Mouse (Mus musculus): Measurements from ENCODE around the gene Pcnx3.

Pcnx3 gene

GRCm38 (mm10) chr19:5637069-5638047 is 51.4 kb downstream of the Pcnx3 start, which contains the start of gene Rela:
Gene Rela (plus strand): TSS chr19:5637483.
- peak; percentile 95 for DNase-seq

DNA sequence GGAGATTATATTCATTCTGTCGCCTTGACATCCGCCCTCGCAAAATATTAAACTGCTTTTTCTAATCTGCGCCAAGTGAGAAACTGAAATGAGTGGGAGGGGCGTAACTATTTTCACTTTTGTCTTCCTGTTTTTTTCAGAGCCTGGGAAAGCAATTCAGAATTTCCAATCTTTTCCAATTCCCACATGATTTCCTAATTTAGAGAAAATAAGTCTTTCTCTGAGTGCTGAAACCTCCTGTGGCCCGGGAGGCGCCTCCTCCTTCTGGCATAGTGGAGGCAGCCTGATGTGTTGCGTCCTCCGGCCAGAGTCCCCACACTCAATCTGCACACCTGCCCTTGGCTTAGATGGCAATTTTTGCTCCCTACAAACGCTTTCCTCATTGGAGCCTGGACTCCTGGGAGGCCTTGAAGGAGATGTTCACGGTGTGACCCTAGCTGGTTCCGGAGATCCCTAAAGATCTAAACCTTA is 52.1 kb downstream of the Pcnx3 start:
- peak; percentile 42 for DNase-seq

DNA sequence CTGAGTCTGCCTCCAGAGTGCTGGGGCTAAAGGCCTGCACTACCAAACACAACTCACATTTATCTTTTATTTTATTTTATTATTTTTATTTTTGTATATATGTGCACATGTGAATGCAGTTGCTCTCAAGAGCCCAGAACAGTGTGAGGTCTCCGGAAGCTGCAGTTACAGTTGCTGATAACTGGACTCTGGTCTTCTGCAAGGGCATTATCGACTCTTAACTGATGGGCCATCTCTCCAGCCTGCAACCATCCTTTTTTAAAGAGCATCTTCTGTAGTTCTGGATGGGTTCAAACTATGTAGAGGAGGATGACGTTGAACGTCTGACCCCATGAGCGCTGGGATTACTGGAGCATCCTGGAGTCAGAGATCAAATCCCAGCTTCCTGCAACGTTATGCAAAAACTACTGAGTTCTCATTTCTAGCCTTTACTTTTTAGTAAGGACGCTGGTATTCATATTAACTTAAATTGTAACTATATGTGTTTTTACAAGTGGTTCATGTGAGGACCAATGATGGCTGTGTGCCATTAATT is 52.6 kb downstream of the Pcnx3 start:
- no peak for DNase-seq

- DNase-seq = no peak
These were observed 56.6 kb downstream of the Pcnx3 start for GRCm38 (mm10) chr19:5632120-5632519.

GRCm38 (mm10) chr19:5629907-5630306 is 58.8 kb downstream of the Pcnx3 start:
- no peak for DNase-seq

- DNase-seq = no peak
These were observed 63.4 kb downstream of the Pcnx3 start for GRCm38 (mm10) chr19:5625311-5625710.

DNA sequence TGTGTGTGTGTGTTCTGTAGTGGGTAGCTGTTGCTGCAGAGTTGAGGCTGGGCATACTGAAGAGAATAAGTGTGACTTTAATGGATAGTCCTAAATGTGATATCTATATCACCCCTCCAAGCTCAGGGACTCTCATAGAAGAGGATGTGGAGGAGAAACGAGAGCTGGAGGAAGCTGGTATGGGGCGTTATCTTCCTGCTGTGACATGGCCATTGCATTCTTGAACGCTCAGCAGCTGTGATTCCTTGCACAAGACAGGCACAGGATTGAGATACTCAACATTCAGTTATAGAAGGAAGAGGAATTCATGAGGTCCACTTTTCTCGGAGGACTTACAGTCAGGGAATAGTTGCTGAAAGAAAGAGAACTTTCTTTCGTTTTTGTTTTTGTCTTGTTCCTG is 66.8 kb downstream of the Pcnx3 start:
- DNase-seq = no peak

GRCm38 (mm10) chr19:5620007-5620406 is 68.7 kb downstream of the Pcnx3 start:
- DNase-seq = no peak

DNA sequence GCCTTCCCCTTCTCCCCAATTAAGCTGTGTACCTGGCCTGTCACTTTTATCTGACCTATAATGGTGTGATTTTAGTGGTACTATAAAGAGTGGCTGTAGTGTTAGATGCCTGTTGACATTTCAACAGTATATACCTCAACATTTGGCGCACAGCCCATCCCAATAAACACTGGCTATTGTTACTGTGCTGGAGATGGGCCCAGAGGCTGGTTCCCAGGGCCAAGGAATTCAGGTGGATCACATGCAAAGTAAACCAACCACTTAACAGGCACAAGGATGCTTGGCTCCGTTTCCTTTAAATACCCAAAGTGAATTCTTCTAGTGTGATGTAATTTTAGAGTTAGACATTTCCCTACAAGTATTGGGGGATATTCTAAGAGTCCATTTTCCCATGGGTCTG is 73.8 kb downstream of the Pcnx3 start:
- DNase-seq = peak; percentile 83
